Mouse (Mus musculus) CH12.LX (cell line): ENCODE data around the gene Cap2. TPM values are rescaled to one million over a fixed set of nuclear protein-coding genes. Genes with fewer than 3 reads are reported as not detected.

Experiments used
- DNase-seq: peaks from one replicate; pipeline ENCODE4 v3.0.0-alpha.2; 2013; ENCODE audit errors: extremely low read depth
- H3K27ac ChIP-seq: 2 replicates; pipeline ENCODE4 v1.5.1; 2012; ENCODE audit warnings: low read depth, mild to moderate bottlenecking, control low read depth, moderate library complexity; ENCODE audit not compliant: insufficient read depth
- H3K27me3 ChIP-seq: replicated peaks from 2 replicates; pipeline ENCODE3; 2012; ENCODE audit warnings: inconsistent platforms
- H3K36me3 ChIP-seq, 2 experiments: replicated peaks in 1 of 2; 2 replicates each; pipeline versions ENCODE3 to v1.6.1; 2012; ENCODE audit warnings: inconsistent platforms in 1 of 2, low read length in 1 of 2, mild to moderate bottlenecking in 1 of 2, mixed read lengths in 1 of 2, moderate library complexity in 1 of 2; ENCODE audit not compliant: control insufficient read depth in 1 of 2, insufficient read depth in 1 of 2
- H3K4me1 ChIP-seq, 2 experiments: 2 replicates each; pipeline ENCODE4 v1.6.1; 2012; ENCODE audit warnings: inconsistent platforms in 1 of 2, moderate library complexity in 1 of 2; ENCODE audit not compliant: insufficient read depth in 2 of 2, control insufficient read depth in 1 of 2
- H3K4me2 ChIP-seq: 2 replicates; pipeline ENCODE4 v1.6.1; 2012; ENCODE audit warnings: low read depth, mild to moderate bottlenecking, control low read depth; ENCODE audit not compliant: poor library complexity, insufficient read depth, severe bottlenecking
- H3K4me3 ChIP-seq, 3 experiments: fragments of 150-350 bp in 1 of 3; sonication (generic) in 1 of 3; replicated peaks in 1 of 3; 2 replicates each; pipeline versions ENCODE3 to v1.5.1; 2011 to 2012; ENCODE audit warnings: low read depth in 2 of 3, low read length in 2 of 3, mild to moderate bottlenecking in 2 of 3, moderate library complexity in 2 of 3, control low read depth in 1 of 3, improper control_type of control experiment in 1 of 3, inconsistent platforms in 1 of 3, mixed read lengths in 1 of 3; ENCODE audit not compliant: poor library complexity in 1 of 3
- H3K79me2 ChIP-seq: replicated peaks from 2 replicates; pipeline ENCODE4 v1.6.1; 2012; ENCODE audit warnings: mild to moderate bottlenecking, moderate library complexity; ENCODE audit not compliant: control insufficient read depth, poor library complexity, insufficient read depth, severe bottlenecking; ENCODE audit errors: extremely low read depth
- H3K9ac ChIP-seq: 2 replicates; pipeline ENCODE4 v1.6.1; 2012; ENCODE audit warnings: low read depth, mild to moderate bottlenecking, control low read depth, moderate library complexity; ENCODE audit not compliant: insufficient read depth
- H3K9me3 ChIP-seq: replicated peaks from 2 replicates; pipeline ENCODE3; 2012; ENCODE audit warnings: low read length, inconsistent platforms, mixed read lengths
- BHLHE40 ChIP-seq: IDR thresholded peaks from 2 replicates; pipeline ENCODE4 v1.6.1; 2011; ENCODE audit warnings: mild to moderate bottlenecking, low read depth, low read length, improper control_type of control experiment
- CHD2 ChIP-seq: IDR thresholded peaks from 2 replicates; pipeline ENCODE4 v1.6.1; 2011; ENCODE audit warnings: low read length, improper control_type of control experiment
- ELF1 ChIP-seq: IDR thresholded peaks from 2 replicates; pipeline ENCODE4 v1.6.1; 2014; ENCODE audit warnings: low read depth, mild to moderate bottlenecking, inconsistent platforms, low read length, improper control_type of control experiment
- GABPA ChIP-seq: IDR thresholded peaks from 2 replicates; pipeline ENCODE4 v1.6.1; 2012; ENCODE audit warnings: low read depth, low read length, improper control_type of control experiment, inconsistent platforms; ENCODE audit not compliant: insufficient replicate concordance
- IRF4 ChIP-seq: IDR thresholded peaks from 2 replicates; pipeline ENCODE4 v1.6.1; 2014; ENCODE audit warnings: low read depth, mild to moderate bottlenecking, inconsistent platforms, low read length, improper control_type of control experiment
- JUN ChIP-seq: IDR thresholded peaks from 2 replicates; pipeline ENCODE4 v1.6.1; 2011; ENCODE audit warnings: low read depth, mild to moderate bottlenecking, low read length, improper control_type of control experiment, moderate library complexity; ENCODE audit not compliant: insufficient read depth
- JUND ChIP-seq: conservative IDR thresholded peaks from 2 replicates; pipeline ENCODE4 v1.6.1; 2011; ENCODE audit warnings: low read depth, low read length, improper control_type of control experiment
- MAFK ChIP-seq: IDR thresholded peaks from 2 replicates; pipeline ENCODE4 v1.6.1; 2011; ENCODE audit warnings: low read length, improper control_type of control experiment; ENCODE audit not compliant: insufficient replicate concordance
- MAX ChIP-seq: IDR thresholded peaks from 2 replicates; pipeline ENCODE4 v1.6.1; 2011; ENCODE audit warnings: low read length, improper control_type of control experiment
- MAZ ChIP-seq: IDR thresholded peaks from 2 replicates; pipeline ENCODE4 v1.6.1; 2012; ENCODE audit warnings: low read depth, mild to moderate bottlenecking, inconsistent platforms, low read length, improper control_type of control experiment, moderate library complexity
- MEF2A ChIP-seq: IDR thresholded peaks from 2 replicates; pipeline ENCODE4 v1.6.1; 2014; ENCODE audit warnings: low read depth, mild to moderate bottlenecking, inconsistent platforms, low read length, improper control_type of control experiment, borderline replicate concordance
- NRF1 ChIP-seq: IDR thresholded peaks from 2 replicates; pipeline ENCODE4 v1.6.1; 2014; ENCODE audit warnings: low read depth, mild to moderate bottlenecking, inconsistent platforms, low read length, improper control_type of control experiment, moderate library complexity
- PAX5 ChIP-seq: IDR thresholded peaks from 2 replicates; pipeline ENCODE4 v1.6.1; 2012; ENCODE audit warnings: low read length, inconsistent platforms, mixed read lengths
- POLR2AphosphoS2 ChIP-seq: IDR thresholded peaks from 2 replicates; pipeline ENCODE4 v1.6.1; 2011; ENCODE audit warnings: low read depth, low read length, improper control_type of control experiment
- RAD21 ChIP-seq: IDR thresholded peaks from 2 replicates; pipeline ENCODE4 v1.6.1; 2011; ENCODE audit warnings: low read depth, mild to moderate bottlenecking, low read length, improper control_type of control experiment, moderate library complexity
- RCOR1 ChIP-seq: conservative IDR thresholded peaks from 2 replicates; pipeline ENCODE4 v1.6.1; 2012; ENCODE audit warnings: low read depth, mild to moderate bottlenecking, inconsistent platforms, low read length, improper control_type of control experiment
- SIN3A ChIP-seq: IDR thresholded peaks from 2 replicates; pipeline ENCODE4 v1.6.1; 2012; ENCODE audit warnings: low read length, improper control_type of control experiment, inconsistent platforms
- TBP ChIP-seq: conservative IDR thresholded peaks from 2 replicates; pipeline ENCODE4 v1.6.1; 2011; ENCODE audit warnings: low read depth, low read length, improper control_type of control experiment
- TCF12 ChIP-seq: IDR thresholded peaks from 2 replicates; pipeline ENCODE4 v1.6.1; 2014; ENCODE audit warnings: low read depth, mild to moderate bottlenecking, inconsistent platforms, low read length, improper control_type of control experiment
- UBTF ChIP-seq: IDR thresholded peaks from 2 replicates; pipeline ENCODE4 v1.6.1; 2012; ENCODE audit warnings: low read depth, mild to moderate bottlenecking, inconsistent platforms, low read length, improper control_type of control experiment, moderate library complexity
- USF1 ChIP-seq: IDR thresholded peaks from 2 replicates; pipeline ENCODE4 v1.6.1; 2014; ENCODE audit warnings: low read depth, mild to moderate bottlenecking, inconsistent platforms, low read length, improper control_type of control experiment
- ZC3H11A ChIP-seq: IDR thresholded peaks from 2 replicates; pipeline ENCODE4 v1.6.1; 2012; ENCODE audit warnings: low read depth, mild to moderate bottlenecking, inconsistent platforms, low read length, improper control_type of control experiment
- ZKSCAN1 ChIP-seq: IDR thresholded peaks from 2 replicates; pipeline ENCODE4 v1.6.1; 2012; ENCODE audit warnings: low read depth, inconsistent platforms, low read length, improper control_type of control experiment, borderline replicate concordance
- ZMIZ1 ChIP-seq: IDR thresholded peaks from 2 replicates; pipeline ENCODE4 v1.6.1; 2012; ENCODE audit warnings: low read depth, mild to moderate bottlenecking, inconsistent platforms, low read length, improper control_type of control experiment
- ZNF384 ChIP-seq: IDR thresholded peaks from 2 replicates; pipeline ENCODE4 v1.6.1; 2012; ENCODE audit warnings: low read depth, low read length, improper control_type of control experiment, inconsistent platforms
- dilution Hi-C: fragments of 300-500 bp; cut with MboI; formaldehyde crosslinking; loops from 2 replicates; pipeline ENCODE4 v1.14.3; 2020; ENCODE audit warnings: low sequenced_read_pairs; ENCODE audit not compliant: extremely low pct_unique_long_range_greater_than_20kb, extremely low pct_ligation_motif_present
- in situ Hi-C: fragments of 300-500 bp; cut with MboI; formaldehyde crosslinking; loops from 3 replicates; pipeline ENCODE4 v1.14.3; 2019; ENCODE audit warnings: low sequenced_read_pairs, low pct_ligation_motif_present, low pct_unique_long_range_greater_than_20kb, mixed read lengths
- polyA plus RNA-seq: library from polyadenylated mRNA; unstranded; fragments of >175 nt; gene quantifications from 2 replicates; pipeline ENCODE4 v1.2.1, GENCODE M21; 2012; ENCODE audit warnings: low read depth; ENCODE audit not compliant: insufficient read length
- total RNA-seq, 2 experiments: library from RNA; depleted of rRNA; stranded (reverse); fragments of 300-350 nt in 1 of 2; fragments of >200 nt in 1 of 2; gene quantifications; 2 replicates each; pipeline ENCODE4 v1.2.3; 2012 to 2014

Cap2 gene
- total and polyA plus RNA-seq, 3 experiments, result 0.04 to 0.11 TPM; not detected in 1

DNA sequence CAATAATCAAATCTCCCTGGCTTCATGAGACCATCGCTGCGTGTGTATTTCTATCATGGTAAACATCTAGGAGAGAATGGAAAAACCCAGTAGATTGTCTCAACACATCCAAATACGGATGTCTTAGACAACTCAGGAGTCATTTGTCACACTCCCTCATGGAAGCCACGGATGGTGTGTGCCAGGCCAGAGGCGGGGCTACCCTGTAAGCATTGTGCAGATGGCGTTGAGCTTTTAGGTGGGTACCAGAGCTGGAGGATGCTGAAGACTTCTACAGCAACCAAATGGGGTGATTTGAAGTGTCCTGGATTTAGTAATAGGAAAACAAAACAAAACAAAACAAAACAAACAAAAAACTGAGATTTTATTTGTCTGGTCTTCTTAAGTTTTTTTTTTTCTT is 43.0 kb downstream of the Cap2 start:
- peaks cover 0 to 13% of the 10 kb centered on the region in 2 experiments; a peak in 2 of 4 replicates for H3K4me1 ChIP-seq
- H3K9me3 ChIP-seq, result no peaks in the 10 kb centered on the region
- H3K27ac ChIP-seq, result no peak overlapping the region
- dilution Hi-C loops, result no loop called here
- no peak overlapping the region for H3K4me3 ChIP-seq
- H3K9ac ChIP-seq, result no peak overlapping the region
- no peaks in the 10 kb centered on the region for H3K36me3 ChIP-seq
- DNase-seq, result no peak
- H3K27me3 ChIP-seq, result no peaks in the 10 kb centered on the region
- in situ Hi-C loops, result no loop called here
- H3K79me2 ChIP-seq, result no peaks in the 10 kb centered on the region
- H3K4me2 ChIP-seq, result no peak overlapping the region
- TF ChIP-seq MAZ (no peak), JUND (no peak), ZKSCAN1 (no peak), MEF2A (no peak), GABPA (no peak), ELF1 (no peak), RCOR1 (no peak), ZC3H11A (no peak), POLR2AphosphoS2 (no peak), MAX (no peak), PAX5 (no peak), TBP (no peak), ZMIZ1 (no peak), TCF12 (no peak), USF1 (no peak), ZNF384 (no peak)

DNA sequence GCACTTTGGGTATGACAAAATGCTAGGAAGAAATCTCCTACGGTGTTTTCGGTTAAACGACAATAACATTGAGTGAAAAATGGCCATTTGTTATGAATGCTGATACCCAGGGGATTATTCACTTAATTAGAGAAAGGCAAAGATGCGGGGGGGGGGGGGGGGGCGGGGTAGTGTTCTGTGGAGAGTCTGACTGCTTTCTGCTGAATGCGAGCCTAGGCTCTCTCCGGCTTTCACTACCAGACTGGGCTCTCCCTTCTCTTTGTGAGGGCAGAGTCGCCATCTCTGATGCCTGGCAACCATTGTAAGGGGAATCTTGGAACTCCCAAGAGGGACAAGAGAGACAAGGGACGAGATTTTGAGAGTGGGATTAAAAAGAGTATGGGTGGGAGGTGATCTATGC is 43.4 kb downstream of the Cap2 start:
- dilution Hi-C loops (no loop called here), in situ Hi-C loops (no loop called here)
- peaks cover 0 to 13% of the 10 kb centered on the region in 2 experiments; a peak in 2 of 4 replicates for H3K4me1 ChIP-seq
- no peak overlapping the region for H3K4me3 ChIP-seq
- H3K9ac ChIP-seq, result no peak overlapping the region
- H3K79me2 ChIP-seq, result no peaks in the 10 kb centered on the region
- no peaks in the 10 kb centered on the region for H3K27me3 ChIP-seq
- TF ChIP-seq RCOR1 (no peak), ZNF384 (no peak), SIN3A (no peak), UBTF (no peak), RAD21 (no peak), IRF4 (no peak), MAZ (no peak), BHLHE40 (no peak), ZKSCAN1 (no peak), NRF1 (no peak), MAFK (no peak), USF1 (no peak), MAX (no peak), JUN (no peak), ELF1 (no peak), CHD2 (no peak), PAX5 (no peak), JUND (no peak)
- H3K27ac ChIP-seq, result no peak overlapping the region
- DNase-seq, result no peak
- no peaks in the 10 kb centered on the region for H3K9me3 ChIP-seq
- H3K4me2 ChIP-seq, result no peak overlapping the region
- H3K36me3 ChIP-seq, result no peaks in the 10 kb centered on the region
